Mouse (Mus musculus): Measurements from ENCODE around the gene Gm26920. TPM values are rescaled to one million over a fixed set of nuclear protein-coding genes. Genes with fewer than 3 reads are reported as not detected.
"Not testable (repeated sequence)": the region's sequence is repeated elsewhere in the genome, so short reads cannot be mapped to it uniquely, and the experiment has no call there.

Gene Gm26920
- polyA plus RNA-seq, 2 experiments = 0.23 TPM; not detected in 1

DNA sequence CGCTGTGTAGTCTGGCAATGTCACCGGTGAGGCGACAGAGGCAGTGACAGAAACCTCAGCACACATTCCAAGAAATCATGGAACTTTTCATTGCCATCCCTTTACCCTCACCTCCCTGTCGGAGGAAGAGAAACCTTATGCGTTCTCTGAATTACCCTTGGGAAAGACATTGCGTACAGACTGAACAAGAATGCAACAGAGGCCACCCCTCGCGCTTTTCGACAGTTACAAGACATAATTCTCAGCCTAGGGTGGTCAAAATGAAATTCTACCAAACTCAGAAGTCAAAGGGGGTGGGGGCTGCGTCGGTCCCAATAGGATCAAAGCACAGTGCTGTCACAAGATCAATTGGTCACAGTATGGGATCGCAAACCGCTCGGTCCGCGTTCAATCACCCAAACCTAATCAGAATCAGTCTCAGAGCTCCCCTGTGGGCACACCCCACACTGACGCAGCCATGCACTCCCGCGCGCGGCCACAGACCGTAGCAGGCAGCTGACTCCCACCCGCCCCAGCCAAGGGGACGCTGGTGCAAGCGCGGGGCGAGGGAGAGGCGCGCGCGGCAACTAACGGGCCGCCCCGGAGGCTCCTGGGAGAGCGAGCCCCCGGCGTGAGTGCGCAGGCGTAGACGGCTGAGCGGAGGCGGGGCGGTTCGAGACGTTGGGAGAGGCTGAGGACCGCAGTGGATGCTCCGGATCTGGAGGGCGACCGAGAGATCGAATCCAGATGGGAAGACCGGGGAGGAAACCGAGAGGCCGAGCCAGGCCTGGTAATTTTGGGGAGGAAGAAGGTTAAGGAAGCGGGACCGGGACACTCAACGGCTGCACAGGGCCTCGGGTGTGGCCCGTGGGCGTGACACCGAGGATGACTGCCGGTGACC lies 31.3 kb upstream of the Gm26920 start, which contains the start of gene Zfp382:
Gene Zfp382, plus strand, starts transcription at position 635 of the 880 bp plus-strand sequence.
- Histone ChIP-seq H3K27ac (peak within 1 kb of the TSS; percentile 36), H3K4me3 (ENCODE audit: insufficient read depth in 1 of 2, low read depth in 2 of 2, low read length in 2 of 2) (peak within 1 kb of the TSS; percentile 73 to 92), H3K27me3 (ENCODE audit: control insufficient read depth, insufficient read depth, low read length) (no peaks in the 10 kb centered on the region), H3K36me3 (replicated peaks; ENCODE audit: control insufficient read depth, insufficient read depth, low read depth) (no peaks in the 10 kb centered on the region), H3K9ac (replicated peaks) (peak within 1 kb of the TSS; percentile 83), H3K4me1 (replicated peaks; ENCODE audit: control insufficient read depth in 2 of 2, insufficient read depth in 2 of 2, low read length in 1 of 2) (peaks cover 0 to 3% of the 10 kb centered on the region in 2 experiments; a peak in 1 of 4 replicates), H3K4me2 (ENCODE audit: low read depth) (peak within 1 kb of the TSS; percentile 87), H3K9me3 (ENCODE audit: control insufficient read depth, low read length) (no peaks in the 10 kb centered on the region)
- under 1% methylated on average over 61 of the region's 61 CpGs for WGBS (ENCODE audit: insufficient replicate concordance)
- TF ChIP-seq EP300 (IDR thresholded peaks at IDR 0.05; ENCODE audit: low read depth) = no peak
- 0 out of 2 replicates have a peak, but pooled peaks have one; percentile 21 for TF ChIP-seq CTCF (IDR thresholded peaks at IDR 0.05; ENCODE audit: low read depth)
- peak; percentile 64 to 72 (median 66) for DNase-seq (ENCODE audit: low read depth in 3 of 3, low spot score in 3 of 3)
- ATAC-seq (ENCODE audit: insufficient read depth) = peak; percentile 91

DNA sequence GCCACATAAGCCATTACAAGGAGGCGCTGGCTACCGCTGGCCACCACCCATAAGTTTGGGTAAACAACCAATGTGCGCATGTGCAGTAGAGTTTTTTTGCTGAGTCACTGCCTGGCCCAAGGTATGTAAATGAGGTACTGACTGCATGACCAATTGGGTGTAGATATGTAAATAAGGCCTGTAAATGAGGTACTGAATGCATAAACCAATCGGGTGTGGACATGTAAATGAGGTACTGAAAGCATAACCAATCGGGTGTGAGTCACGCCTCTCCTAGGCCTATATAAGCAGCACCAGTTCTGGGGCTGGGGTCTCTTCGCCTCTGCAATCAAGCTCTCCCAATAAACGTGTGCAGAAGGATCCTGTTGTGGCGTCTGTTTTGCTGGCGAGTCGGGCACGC lies 27.7 kb upstream of the Gm26920 start:
- ATAC-seq (ENCODE audit: insufficient read depth); H3K9ac ChIP-seq (replicated peaks); H3K27ac ChIP-seq; H3K4me3 ChIP-seq (ENCODE audit: insufficient read depth in 1 of 2, low read depth in 2 of 2, low read length in 2 of 2); H3K4me1 ChIP-seq (replicated peaks; ENCODE audit: control insufficient read depth in 2 of 2, insufficient read depth in 2 of 2, low read length in 1 of 2); H3K4me2 ChIP-seq (ENCODE audit: low read depth); H3K9me3 ChIP-seq (ENCODE audit: control insufficient read depth, low read length); H3K36me3 ChIP-seq (replicated peaks; ENCODE audit: control insufficient read depth, insufficient read depth, low read depth); H3K27me3 ChIP-seq (ENCODE audit: control insufficient read depth, insufficient read depth, low read length): not testable (repeated sequence)
- 83% methylated on average over 12 of the region's 12 CpGs for WGBS (ENCODE audit: insufficient replicate concordance)
- peak in 1 of 3 experiments; percentile 29 for DNase-seq (ENCODE audit: low read depth in 3 of 3, low spot score in 3 of 3)

DNA sequence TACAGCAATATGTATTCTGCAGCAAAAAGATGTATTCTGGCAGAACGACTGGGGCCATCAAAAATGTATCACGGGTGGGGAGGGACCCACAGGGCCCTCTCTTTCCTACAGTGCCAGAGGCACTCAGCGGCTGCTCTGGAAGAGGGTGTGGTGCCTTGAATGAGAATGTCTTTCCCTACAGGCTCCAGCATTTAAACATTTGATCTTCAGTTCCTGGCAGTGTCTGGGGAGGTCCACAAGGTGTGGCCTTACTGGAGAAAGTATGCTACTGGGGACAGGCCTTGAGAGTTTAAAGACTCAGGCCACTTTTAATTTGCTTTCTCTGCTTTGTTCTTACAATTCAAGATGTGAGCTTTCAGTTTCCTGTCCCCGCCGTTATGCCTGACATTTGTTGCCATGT lies 25.9 kb upstream of the Gm26920 start:
- H3K36me3 ChIP-seq (replicated peaks; ENCODE audit: control insufficient read depth, insufficient read depth, low read depth) = no peaks in the 10 kb centered on the region
- H3K4me2 ChIP-seq (ENCODE audit: low read depth) = no peak overlapping the region
- WGBS (ENCODE audit: insufficient replicate concordance) = 80% methylated on average over 5 of the region's 5 CpGs
- TF ChIP-seq EP300 (IDR thresholded peaks at IDR 0.05; ENCODE audit: low read depth) = no peak
- H3K9me3 ChIP-seq (ENCODE audit: control insufficient read depth, low read length) = no peaks in the 10 kb centered on the region
- DNase-seq (ENCODE audit: low read depth in 3 of 3, low spot score in 3 of 3) (no peak), ATAC-seq (ENCODE audit: insufficient read depth) (no peak)
- H3K4me3 ChIP-seq (ENCODE audit: insufficient read depth in 1 of 2, low read depth in 2 of 2, low read length in 2 of 2) = no peak overlapping the region
- no peak overlapping the region for H3K27ac ChIP-seq
- H3K4me1 ChIP-seq (replicated peaks; ENCODE audit: control insufficient read depth in 2 of 2, insufficient read depth in 2 of 2, low read length in 1 of 2) = no peaks in the 10 kb centered on the region
- no peak overlapping the region for H3K9ac ChIP-seq (replicated peaks)
- H3K27me3 ChIP-seq (ENCODE audit: control insufficient read depth, insufficient read depth, low read length) = no peaks in the 10 kb centered on the region

DNA sequence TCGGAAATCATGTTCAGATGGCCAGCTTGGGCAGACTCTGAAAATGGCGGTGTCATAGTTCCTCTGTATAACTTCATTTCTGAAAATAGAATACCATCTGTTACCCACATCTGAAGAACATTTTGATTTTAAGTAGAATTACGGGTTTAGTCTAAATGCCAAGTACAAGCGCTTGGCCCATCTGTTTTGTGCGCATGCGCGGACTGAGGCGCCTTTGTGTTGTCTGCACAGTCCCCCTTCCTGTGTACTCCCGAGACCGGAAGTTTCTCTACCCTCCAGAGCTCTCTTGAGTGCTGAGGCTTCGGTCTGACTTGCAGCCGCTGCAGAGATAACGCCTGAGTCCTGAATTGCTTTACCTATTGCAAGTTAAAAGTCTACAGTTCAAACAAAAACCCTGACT lies 9.1 kb upstream of the Gm26920 start:
- Histone ChIP-seq H3K9me3 (ENCODE audit: control insufficient read depth, low read length) (no peaks in the 10 kb centered on the region; the same call in 1 of the 2 replicates), H3K36me3 (replicated peaks; ENCODE audit: control insufficient read depth, insufficient read depth, low read depth) (peaks cover 6% of the 10 kb centered on the region), H3K27ac (no peak overlapping the region), H3K4me2 (ENCODE audit: low read depth) (no peak overlapping the region), H3K4me1 (replicated peaks; ENCODE audit: control insufficient read depth in 2 of 2, insufficient read depth in 2 of 2, low read length in 1 of 2) (peaks cover 6 to 10% of the 10 kb centered on the region in 2 experiments; a peak in 3 of 4 replicates), H3K27me3 (ENCODE audit: control insufficient read depth, insufficient read depth, low read length) (no peaks in the 10 kb centered on the region), H3K9ac (replicated peaks) (no peak overlapping the region), H3K4me3 (ENCODE audit: insufficient read depth in 1 of 2, low read depth in 2 of 2, low read length in 2 of 2) (no peak overlapping the region)
- TF ChIP-seq EP300 (IDR thresholded peaks at IDR 0.05; ENCODE audit: low read depth) (no peak), CTCF (IDR thresholded peaks at IDR 0.05; ENCODE audit: low read depth) (no peak)
- DNase-seq (ENCODE audit: low read depth in 3 of 3, low spot score in 3 of 3) (no peak), ATAC-seq (ENCODE audit: insufficient read depth) (no peak)
- 79% methylated on average over 13 of the region's 13 CpGs for WGBS (ENCODE audit: insufficient replicate concordance)

DNA sequence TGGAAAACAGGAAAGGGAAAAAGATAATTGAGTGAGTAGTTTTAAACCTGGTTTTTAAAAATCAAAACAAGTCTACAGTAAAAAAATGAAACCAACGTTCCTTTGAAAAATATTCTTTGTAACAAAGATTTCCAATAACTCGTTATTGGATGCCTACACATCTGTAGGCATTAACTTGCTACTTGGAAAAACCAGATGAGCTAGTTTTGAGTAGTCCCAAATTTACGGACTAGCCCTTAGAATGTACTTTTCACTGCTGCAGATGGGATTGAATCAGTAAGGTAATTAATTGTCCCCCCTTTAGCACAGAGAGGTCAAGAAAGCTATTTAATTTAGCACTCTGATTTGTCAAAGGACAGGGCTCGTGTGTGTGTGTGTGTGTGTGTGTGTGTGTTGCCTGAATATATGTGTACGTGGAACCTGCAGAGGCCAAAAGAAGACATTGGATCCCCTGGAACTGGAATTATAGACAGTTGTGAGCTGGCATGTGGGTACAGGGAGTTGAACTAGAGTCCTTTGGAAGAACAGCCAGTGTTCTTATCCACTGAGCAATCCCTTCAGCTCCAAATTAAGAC lies 5.4 kb upstream of the Gm26920 start:
- no peak for ATAC-seq (ENCODE audit: insufficient read depth)
- Histone ChIP-seq H3K4me1 (replicated peaks; ENCODE audit: control insufficient read depth in 2 of 2, insufficient read depth in 2 of 2, low read length in 1 of 2) (peaks cover 14 to 16% of the 10 kb centered on the region in 2 experiments), H3K27me3 (ENCODE audit: control insufficient read depth, insufficient read depth, low read length) (no peaks in the 10 kb centered on the region), H3K36me3 (replicated peaks; ENCODE audit: control insufficient read depth, insufficient read depth, low read depth) (no peaks in the 10 kb centered on the region), H3K4me2 (ENCODE audit: low read depth) (peak overlapping the region; percentile 87), H3K4me3 (ENCODE audit: insufficient read depth in 1 of 2, low read depth in 2 of 2, low read length in 2 of 2) (peak overlapping the region; percentile 75 to 95; a peak in 3 of 4 replicates), H3K9me3 (ENCODE audit: control insufficient read depth, low read length) (no peaks in the 10 kb centered on the region), H3K9ac (replicated peaks) (peak overlapping the region; percentile 34; the same call in 1 of the 2 replicates), H3K27ac (no peak overlapping the region)
- DNase-seq (ENCODE audit: low read depth in 3 of 3, low spot score in 3 of 3) = no peak
- 22% methylated on average over 5 of the region's 5 CpGs for WGBS (ENCODE audit: insufficient replicate concordance)
- TF ChIP-seq CTCF (IDR thresholded peaks at IDR 0.05; ENCODE audit: low read depth) (no peak), EP300 (IDR thresholded peaks at IDR 0.05; ENCODE audit: low read depth) (no peak)
